Mouse (Mus musculus): ENCODE data around the gene Dguok. TPM values are rescaled to one million over a fixed set of nuclear protein-coding genes. Genes with fewer than 3 reads are reported as not detected.

The Dguok gene
- polyA plus RNA-seq, 1 experiment from 2014 or later: 68.8 TPM

GRCm38 (mm10) chr6:83496009-83496752 is 10.6 kb downstream of the Dguok start:
- peaks cover 4% of the 10 kb centered on the region; the same call in 1 of the 2 replicates for H3K9me3 ChIP-seq
- no peaks in the 10 kb centered on the region for H3K4me1 ChIP-seq (replicated peaks)
- 94% methylated on average over 9 of the region's 9 CpGs for WGBS
- H3K4me3 ChIP-seq: no peak overlapping the region
- no peak for DNase-seq (ENCODE audit: low spot score)
- H3K27ac ChIP-seq: no peak overlapping the region
- no peaks in the 10 kb centered on the region for H3K27me3 ChIP-seq (ENCODE audit: insufficient read depth, poor library complexity, severe bottlenecking)
- peaks cover 69% of the 10 kb centered on the region for H3K36me3 ChIP-seq

DNA sequence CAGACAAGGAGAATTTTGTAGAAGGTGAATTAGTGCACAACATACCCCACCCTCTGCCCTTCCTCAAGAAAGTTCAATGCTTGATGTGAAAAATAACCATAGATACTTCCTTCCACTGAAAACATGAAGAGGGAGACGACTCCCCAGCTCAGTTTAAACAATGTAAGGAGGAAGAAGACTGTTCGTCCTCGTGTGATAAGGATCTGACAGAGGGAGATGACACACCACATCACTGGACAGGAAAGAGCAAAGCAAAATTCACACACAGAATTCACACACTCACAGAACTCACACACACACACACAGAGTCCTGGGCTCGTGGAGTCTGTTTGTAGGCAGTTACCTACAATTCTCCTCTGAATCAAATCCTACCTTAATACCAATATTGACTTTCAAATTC is 16.1 kb downstream of the Dguok start:
- peaks cover 79% of the 10 kb centered on the region for H3K36me3 ChIP-seq
- 83% methylated on average over 4 of the region's 4 CpGs for WGBS

DNA sequence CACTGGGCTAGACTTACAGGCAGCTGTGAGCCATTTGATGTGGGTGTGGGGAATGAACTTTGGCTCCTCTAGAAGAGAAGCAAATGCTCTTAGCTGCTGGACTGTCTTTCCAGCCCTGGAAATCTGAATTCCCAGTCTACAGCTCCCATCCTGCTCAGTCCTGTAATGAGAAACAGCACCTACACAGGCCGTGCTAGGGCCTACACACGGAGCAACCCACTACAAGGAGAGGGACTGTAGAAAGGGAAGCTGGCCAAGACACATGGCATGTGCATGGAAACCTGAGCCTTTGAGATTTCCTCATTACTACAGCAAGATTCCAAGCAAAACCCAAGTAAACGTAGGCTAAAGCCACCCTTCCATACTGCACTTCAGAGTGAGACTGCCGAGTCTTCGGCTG is 18.6 kb downstream of the Dguok start:
- 94% methylated on average over 5 of the region's 5 CpGs for WGBS
- no peak for DNase-seq (ENCODE audit: low spot score)
- no peaks in the 10 kb centered on the region for H3K4me1 ChIP-seq (replicated peaks)
- no peaks in the 10 kb centered on the region for H3K27me3 ChIP-seq (ENCODE audit: insufficient read depth, poor library complexity, severe bottlenecking)
- H3K27ac ChIP-seq: no peak overlapping the region
- H3K4me3 ChIP-seq: no peak overlapping the region
- H3K36me3 ChIP-seq: peaks cover 77% of the 10 kb centered on the region
- H3K9me3 ChIP-seq: no peaks in the 10 kb centered on the region

More for the DNA sequence above, 16.1 kb downstream of the Dguok start:
- Histone ChIP-seq H3K9me3 (no peaks in the 10 kb centered on the region), H3K27me3 (ENCODE audit: insufficient read depth, poor library complexity, severe bottlenecking) (no peaks in the 10 kb centered on the region), H3K27ac (no peak overlapping the region), H3K4me3 (no peak overlapping the region), H3K4me1 (replicated peaks) (no peaks in the 10 kb centered on the region)
- no peak for DNase-seq (ENCODE audit: low spot score)

GRCm38 (mm10) chr6:83487298-83487697 is 19.5 kb downstream of the Dguok start:
- H3K9me3 ChIP-seq: no peaks in the 10 kb centered on the region
- no peak for DNase-seq (ENCODE audit: low spot score)
- no peaks in the 10 kb centered on the region for H3K27me3 ChIP-seq (ENCODE audit: insufficient read depth, poor library complexity, severe bottlenecking)
- H3K4me1 ChIP-seq (replicated peaks): no peaks in the 10 kb centered on the region
- peaks cover 82% of the 10 kb centered on the region for H3K36me3 ChIP-seq
- no peak overlapping the region for H3K27ac ChIP-seq
- no peak overlapping the region for H3K4me3 ChIP-seq
- WGBS: 89% methylated on average over 4 of the region's 4 CpGs

GRCm38 (mm10) chr6:83485854-83486253 is 20.9 kb downstream of the Dguok start:
- DNase-seq (ENCODE audit: low spot score): no peak
- H3K36me3 ChIP-seq: peaks cover 97% of the 10 kb centered on the region
- no peak overlapping the region for H3K4me3 ChIP-seq
- WGBS: 82% methylated on average over 4 of the region's 4 CpGs
- H3K4me1 ChIP-seq (replicated peaks): no peaks in the 10 kb centered on the region
- no peaks in the 10 kb centered on the region for H3K9me3 ChIP-seq
- no peak overlapping the region for H3K27ac ChIP-seq
- H3K27me3 ChIP-seq (ENCODE audit: insufficient read depth, poor library complexity, severe bottlenecking): no peaks in the 10 kb centered on the region

DNA sequence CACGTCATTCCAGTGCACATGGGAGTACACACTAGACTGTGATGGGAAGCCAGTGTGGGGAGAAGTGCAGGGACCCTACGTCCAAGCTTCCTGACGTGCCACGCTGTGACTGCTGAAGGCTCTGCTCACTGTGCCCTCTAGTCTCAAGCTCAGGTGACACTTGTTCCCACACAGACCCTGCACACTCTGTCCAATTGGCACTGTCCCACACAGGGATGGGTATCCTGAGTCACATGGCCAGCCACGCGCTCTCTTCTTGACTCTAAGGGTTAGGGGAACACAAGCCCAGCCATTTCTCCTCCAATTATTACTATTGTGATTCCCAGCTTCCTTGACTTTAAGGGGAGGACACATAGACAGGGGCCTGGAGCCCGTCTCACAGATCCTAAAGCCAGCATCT is 23.0 kb downstream of the Dguok start:
- Histone ChIP-seq H3K4me3 (no peak overlapping the region), H3K27ac (no peak overlapping the region), H3K36me3 (peaks cover 97% of the 10 kb centered on the region), H3K4me1 (replicated peaks) (no peaks in the 10 kb centered on the region), H3K27me3 (ENCODE audit: insufficient read depth, poor library complexity, severe bottlenecking) (no peaks in the 10 kb centered on the region), H3K9me3 (no peaks in the 10 kb centered on the region)
- DNase-seq (ENCODE audit: low spot score): no peak
- 95% methylated on average over 7 of the region's 7 CpGs for WGBS

GRCm38 (mm10) chr6:83482418-83483085 is 24.2 kb downstream of the Dguok start:
- H3K27ac ChIP-seq: no peak overlapping the region
- H3K27me3 ChIP-seq (ENCODE audit: insufficient read depth, poor library complexity, severe bottlenecking): no peaks in the 10 kb centered on the region
- no peaks in the 10 kb centered on the region for H3K4me1 ChIP-seq (replicated peaks)
- H3K36me3 ChIP-seq: peaks cover 88% of the 10 kb centered on the region
- DNase-seq (ENCODE audit: low spot score): no peak
- no peak overlapping the region for H3K4me3 ChIP-seq
- no peaks in the 10 kb centered on the region for H3K9me3 ChIP-seq
- 77% methylated on average over 10 of the region's 10 CpGs for WGBS

GRCm38 (mm10) chr6:83480019-83480655 is 26.6 kb downstream of the Dguok start:
- DNase-seq (ENCODE audit: low spot score): no peak
- no peak overlapping the region for H3K4me3 ChIP-seq
- no peaks in the 10 kb centered on the region for H3K9me3 ChIP-seq
- 92% methylated on average over 6 of the region's 6 CpGs for whole genome bisulfite sequencing
- no peak overlapping the region for H3K27ac ChIP-seq
- H3K36me3 ChIP-seq: peaks cover 69% of the 10 kb centered on the region
- H3K4me1 ChIP-seq (replicated peaks): no peaks in the 10 kb centered on the region; the same call in none of the 2 replicates
- no peaks in the 10 kb centered on the region for H3K27me3 ChIP-seq (ENCODE audit: insufficient read depth, poor library complexity, severe bottlenecking)

DNA sequence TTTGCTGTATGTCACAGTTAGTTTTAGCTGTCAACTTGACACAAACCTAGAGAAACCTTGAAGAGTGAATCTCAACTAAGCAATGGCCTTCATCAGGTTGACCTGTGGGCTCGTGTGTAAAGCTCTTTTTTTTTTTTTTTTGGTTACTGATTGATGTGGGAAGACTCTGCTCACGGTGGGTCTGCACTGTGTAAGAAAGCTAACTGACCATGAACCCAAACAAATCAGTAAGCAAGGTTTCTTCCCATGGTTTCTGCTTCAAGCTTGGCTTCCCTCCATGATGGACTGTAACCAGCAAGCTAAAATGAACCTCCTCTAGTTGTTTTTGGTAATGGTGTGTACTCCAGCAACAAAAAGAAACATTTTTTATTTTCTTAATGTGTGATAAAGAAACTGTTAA is 27.6 kb downstream of the Dguok start:
- Histone ChIP-seq H3K36me3 (peaks cover 60% of the 10 kb centered on the region), H3K27me3 (ENCODE audit: insufficient read depth, poor library complexity, severe bottlenecking) (no peaks in the 10 kb centered on the region), H3K27ac (no peak overlapping the region), H3K9me3 (no peaks in the 10 kb centered on the region), H3K4me1 (replicated peaks) (no peaks in the 10 kb centered on the region; the same call in none of the 2 replicates), H3K4me3 (no peak overlapping the region)
- WGBS: 84% methylated on average over 2 of the region's 2 CpGs
- no peak for DNase-seq (ENCODE audit: low spot score)

- Histone ChIP-seq H3K27me3 (ENCODE audit: insufficient read depth, poor library complexity, severe bottlenecking) (no peaks in the 10 kb centered on the region), H3K9me3 (no peaks in the 10 kb centered on the region), H3K4me3 (no peak overlapping the region), H3K27ac (no peak overlapping the region), H3K4me1 (replicated peaks) (no peaks in the 10 kb centered on the region; the same call in none of the 2 replicates), H3K36me3 (peaks cover 54% of the 10 kb centered on the region)
- 93% methylated on average over 7 of the region's 7 CpGs for WGBS
- no peak for DNase-seq (ENCODE audit: low spot score)
These were observed 28.1 kb downstream of the Dguok start for GRCm38 (mm10) chr6:83478628-83479027.

GRCm38 (mm10) chr6:83478217-83478616 is 28.6 kb downstream of the Dguok start:
- Histone ChIP-seq H3K27ac (no peak overlapping the region), H3K9me3 (no peaks in the 10 kb centered on the region), H3K27me3 (ENCODE audit: insufficient read depth, poor library complexity, severe bottlenecking) (no peaks in the 10 kb centered on the region), H3K4me1 (replicated peaks) (no peaks in the 10 kb centered on the region; the same call in none of the 2 replicates), H3K4me3 (no peak overlapping the region), H3K36me3 (peaks cover 53% of the 10 kb centered on the region)
- no peak for DNase-seq (ENCODE audit: low spot score)
- 73% methylated on average over 4 of the region's 4 CpGs for WGBS

- WGBS: 79% methylated on average over 7 of the region's 7 CpGs
- H3K27me3 ChIP-seq (ENCODE audit: insufficient read depth, poor library complexity, severe bottlenecking): no peaks in the 10 kb centered on the region
- no peak for DNase-seq (ENCODE audit: low spot score)
- H3K4me1 ChIP-seq (replicated peaks): no peaks in the 10 kb centered on the region; the same call in none of the 2 replicates
- peaks cover 25% of the 10 kb centered on the region for H3K36me3 ChIP-seq
- no peaks in the 10 kb centered on the region for H3K9me3 ChIP-seq
- H3K4me3 ChIP-seq: no peak overlapping the region
- H3K27ac ChIP-seq: 0 out of 2 replicates have a peak overlapping the region, but pooled peaks have one; percentile 23
These were observed 31.3 kb downstream of the Dguok start for GRCm38 (mm10) chr6:83475431-83475830.

DNA sequence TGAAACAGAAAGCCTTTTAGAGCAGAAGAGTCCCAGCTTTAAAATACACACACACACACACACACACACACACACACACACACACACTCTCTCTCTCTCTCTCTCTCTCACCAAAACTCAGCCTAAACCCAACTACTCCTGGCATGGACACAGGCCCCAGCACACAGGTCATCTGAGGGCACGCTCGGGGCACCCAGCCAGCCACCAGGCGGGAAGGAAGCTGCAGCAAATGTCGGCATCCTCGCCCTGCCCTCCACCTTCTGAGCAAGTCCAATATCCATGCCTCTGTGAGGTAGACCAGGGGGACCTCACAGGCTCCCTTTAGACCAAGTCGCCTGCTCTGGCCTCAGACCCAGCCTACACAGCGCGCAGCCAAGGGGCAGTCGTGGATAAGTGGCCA is 33.5 kb downstream of the Dguok start:
- H3K9me3 ChIP-seq: no peaks in the 10 kb centered on the region
- H3K36me3 ChIP-seq: peaks cover 5% of the 10 kb centered on the region
- DNase-seq (ENCODE audit: low spot score): no peak
- no peak overlapping the region for H3K27ac ChIP-seq
- 84% methylated on average over 9 of the region's 9 CpGs for WGBS
- H3K4me1 ChIP-seq (replicated peaks): no peaks in the 10 kb centered on the region; the same call in none of the 2 replicates
- H3K4me3 ChIP-seq: no peak overlapping the region
- no peaks in the 10 kb centered on the region for H3K27me3 ChIP-seq (ENCODE audit: insufficient read depth, poor library complexity, severe bottlenecking)
